13 mouse cellular contexts compared by ENCODE assay signal in genomic region chr5:135812991-135813390, GRCm38 (mm10). TPM values are rescaled to one million over a fixed set of nuclear protein-coding genes. Genes with fewer than 3 reads are reported as not detected.
A peak's percentile ranks its signal among the peaks of the same experiment; 100 is the strongest.
DNase-seq lines count a peak whose midpoint lies in the region; ATAC-seq and TF ChIP-seq lines count a peak whose summit lies in the region.
"Had no signal": no experiment of that assay in that cellular context is flagged by ENCODE, and none has a peak within 500 bp of the region (broad histone marks: within the 10 kb centered on the region; RNA-seq: fewer than 3 reads in every experiment).

No protein-coding gene starts in this region.

- no peak overlapping the region for H3K4me2 ChIP-seq in forebrain, embryonic 15.5 days (replicated peaks)
- no peak overlapping the region for H3K4me2 ChIP-seq in forebrain, postnatal 0 days (ENCODE audit: low read depth)
- H3K4me2 ChIP-seq: liver, embryonic 12.5 days had no signal

- 36% methylated on average over 5 of the region's 5 CpGs for WGBS in forebrain, embryonic 15.5 days
- 75% methylated on average over 5 of the region's 5 CpGs for WGBS in forebrain, embryonic 10.5 days
- WGBS in forebrain, postnatal 0 days: 29% methylated on average over 5 of the region's 5 CpGs

- no peaks in the 10 kb centered on the region for H3K9me3 ChIP-seq in forebrain, embryonic 15.5 days
- H3K9me3 ChIP-seq in forebrain, embryonic 10.5 days: no peaks in the 10 kb centered on the region
- H3K9me3 ChIP-seq in forebrain, postnatal 0 days (ENCODE audit: low read length): no peaks in the 10 kb centered on the region
- H3K9me3 ChIP-seq: liver, embryonic 12.5 days; midbrain, embryonic 10.5 days had no signal

- no peaks in the 10 kb centered on the region for H3K27me3 ChIP-seq in forebrain, embryonic 15.5 days
- H3K27me3 ChIP-seq in forebrain, embryonic 10.5 days (ENCODE audit: poor library complexity, severe bottlenecking): 0 out of 2 replicates have a peak, but pooled peaks cover under 1% of the 10 kb centered on the region
- H3K27me3 ChIP-seq in forebrain, postnatal 0 days (ENCODE audit: insufficient read depth, low read length): no peaks in the 10 kb centered on the region

- intact Hi-C loops in left cerebral cortex, postnatal 25 days (cut with DNase I): no loop called here

- peak overlapping the region; percentile 61 for H3K27ac ChIP-seq in forebrain, embryonic 15.5 days (replicated peaks)
- H3K27ac ChIP-seq in forebrain, embryonic 10.5 days: no peak overlapping the region
- H3K27ac ChIP-seq in forebrain, postnatal 0 days (ENCODE audit: low read depth, low read length): peak overlapping the region; percentile 57
- H3K27ac ChIP-seq: liver, embryonic 12.5 days; midbrain, embryonic 10.5 days had no signal

- no peaks in the 10 kb centered on the region for H3K36me3 ChIP-seq in forebrain, embryonic 15.5 days
- H3K36me3 ChIP-seq in forebrain, embryonic 10.5 days (replicated peaks): no peaks in the 10 kb centered on the region
- H3K36me3 ChIP-seq in forebrain, postnatal 0 days (ENCODE audit: insufficient read depth): no peaks in the 10 kb centered on the region
- H3K36me3 ChIP-seq: liver, embryonic 12.5 days; midbrain, embryonic 10.5 days had no signal

- TF ChIP-seq CTCF in brain, embryonic 14.5 days (IDR thresholded peaks at IDR 0.05; ENCODE audit: borderline replicate concordance, extremely low read depth, insufficient read depth, insufficient read length): no peak
- TF ChIP-seq CTCF in forebrain, postnatal 0 days (IDR thresholded peaks at IDR 0.05; ENCODE audit: low read depth): no peak

- no peak overlapping the region for H3K9ac ChIP-seq in forebrain, embryonic 15.5 days (replicated peaks)
- H3K9ac ChIP-seq in forebrain, postnatal 0 days: no peak overlapping the region
- H3K9ac ChIP-seq: liver, embryonic 12.5 days had no signal

- ATAC-seq in forebrain, embryonic 15.5 days (replicated peaks): peak; percentile 72
- ATAC-seq in forebrain, postnatal 0 days: peak; percentile 84
- ATAC-seq: liver, embryonic 12.5 days had no signal

- H3K4me3 ChIP-seq in forebrain, embryonic 15.5 days: no peak overlapping the region
- H3K4me3 ChIP-seq in forebrain, embryonic 10.5 days: no peak overlapping the region
- H3K4me3 ChIP-seq in forebrain, postnatal 0 days (ENCODE audit: low read depth, low read length): no peak overlapping the region
- H3K4me3 ChIP-seq: liver, embryonic 12.5 days; midbrain, embryonic 10.5 days had no signal

- DNase-seq in forebrain, embryonic 10.5 days (ENCODE audit: extremely low spot score, low spot score): no peak
- DNase-seq in brain, embryonic 14.5 days (ENCODE audit: low read depth): peak; percentile 86
- DNase-seq in forebrain, postnatal 0 days: peak; percentile 88
- DNase-seq in left cerebral cortex, postnatal 25 days (ENCODE audit: low spot score in 2 of 2): peak; percentile 54 to 84
- DNase-seq in c-Kit-positive CD71-positive TER-119-positive erythroid progenitor cells, embryonic 14.5 days (ENCODE audit: low spot score): no peak
- no peak for DNase-seq in thymus, postnatal 0 days (ENCODE audit: low spot score)
- DNase-seq in adipocyte (ENCODE audit: low spot score): no peak
- DNase-seq: kidney, postnatal 14 days had no signal

- no peak for TF ChIP-seq POLR2A in brain, embryonic 14.5 days (IDR thresholded peaks at IDR 0.05; ENCODE audit: borderline replicate concordance, extremely low read depth, insufficient read depth, insufficient read length, poor library complexity, severe bottlenecking)

- H3K4me1 ChIP-seq in forebrain, embryonic 15.5 days: peaks cover 18% of the 10 kb centered on the region
- no peaks in the 10 kb centered on the region for H3K4me1 ChIP-seq in forebrain, embryonic 10.5 days
- 0 out of 2 replicates have a peak, but pooled peaks cover 9% of the 10 kb centered on the region for H3K4me1 ChIP-seq in forebrain, postnatal 0 days (ENCODE audit: insufficient read depth)
- H3K4me1 ChIP-seq: liver, embryonic 12.5 days; midbrain, embryonic 10.5 days had no signal

RNA-seq across cellular contexts. Expression of gene Srrm3, which starts 6.3 kb away (rescaled TPM):
- 56.0 and 61.2 TPM in 2 replicates for polyA plus RNA-seq in forebrain, embryonic 15.5 days (2015; fragmentation: Nextera tagmentation; extraction: Ambion mirVana)
- polyA plus RNA-seq in forebrain, embryonic 10.5 days (2016; fragmentation: Nextera tagmentation; extraction: Ambion mirVana): 2.9 and 4.2 TPM in 2 replicates
- 57.1 and 82.6 TPM in 2 replicates for polyA plus RNA-seq in brain, embryonic 14.5 days (2012; rRNA removed)
- 60.2 and 70.5 TPM in 2 replicates for total RNA-seq in forebrain, postnatal 0 days (2014; rRNA removed)
- 39.4 and 44.6 TPM in 2 replicates for polyA plus RNA-seq in forebrain, postnatal 0 days (2015; fragmentation: Nextera tagmentation; extraction: Ambion mirVana)
- total RNA-seq in left cerebral cortex, postnatal 25 days (2021): 10 to 100 TPM; 85.4 to 98.1 TPM
- 0.09 TPM in 1 of 2 replicates, not detected in the other for polyA plus RNA-seq in thymus, postnatal 0 days (2015; fragmentation: Nextera tagmentation; extraction: Ambion mirVana)
- total RNA-seq: common myeloid progenitor, adult 5-6 weeks had no signal
- polyA plus RNA-seq: C2C12; liver, embryonic 12.5 days had no signal

RNA-seq across cellular contexts. Expression of gene Mdh2, which starts 34.7 kb away (rescaled TPM):
- polyA plus RNA-seq in forebrain, embryonic 15.5 days (2015; fragmentation: Nextera tagmentation; extraction: Ambion mirVana): 554 and 557 TPM in 2 replicates
- 573 and 579 TPM in 2 replicates for polyA plus RNA-seq in forebrain, embryonic 10.5 days (2016; fragmentation: Nextera tagmentation; extraction: Ambion mirVana)
- 476 and 499 TPM in 2 replicates for polyA plus RNA-seq in brain, embryonic 14.5 days (2012; rRNA removed)
- 115 and 132 TPM in 2 replicates for total RNA-seq in forebrain, postnatal 0 days (2014; rRNA removed)
- 663 and 665 TPM in 2 replicates for polyA plus RNA-seq in forebrain, postnatal 0 days (2015; fragmentation: Nextera tagmentation; extraction: Ambion mirVana)
- total RNA-seq in left cerebral cortex, postnatal 25 days (2021): 100 to 1,000 TPM; 389 to 397 TPM
- polyA plus RNA-seq in thymus, postnatal 0 days (2015; fragmentation: Nextera tagmentation; extraction: Ambion mirVana): 525 and 570 TPM in 2 replicates

RNA-seq across cellular contexts. Expression of gene Styxl1, which starts 34.8 kb away (rescaled TPM):
- 0.34 TPM in 2 replicates for polyA plus RNA-seq in forebrain, embryonic 15.5 days (2015; fragmentation: Nextera tagmentation; extraction: Ambion mirVana)
- 0.25 TPM in 1 of 2 replicates, not detected in the other for polyA plus RNA-seq in forebrain, embryonic 10.5 days (2016; fragmentation: Nextera tagmentation; extraction: Ambion mirVana)
- polyA plus RNA-seq in brain, embryonic 14.5 days (2012; rRNA removed): 0.08 and 0.15 TPM in 2 replicates
- total RNA-seq in forebrain, postnatal 0 days (2014; rRNA removed): 0.29 and 0.54 TPM in 2 replicates
- polyA plus RNA-seq in forebrain, postnatal 0 days (2015; fragmentation: Nextera tagmentation; extraction: Ambion mirVana): 0.25 and 1.0 TPM in 2 replicates
- total RNA-seq in left cerebral cortex, postnatal 25 days (2021): not detected
- 0.83 and 0.96 TPM in 2 replicates for polyA plus RNA-seq in thymus, postnatal 0 days (2015; fragmentation: Nextera tagmentation; extraction: Ambion mirVana)
- total RNA-seq: common myeloid progenitor, adult 5-6 weeks had no signal
- polyA plus RNA-seq: C2C12; liver, embryonic 12.5 days had no signal

Comparison
In these comparisons a context has a peak if more than half of its experiments do, and no peak if none do; other contexts are left out.
1. DNase-seq: peak in brain, embryonic 14.5 days (single experiment), forebrain, postnatal 0 days (single experiment) and left cerebral cortex, postnatal 25 days (2 of 2); none in forebrain, embryonic 10.5 days (single experiment), c-Kit-positive CD71-positive TER-119-positive erythroid progenitor cells, embryonic 14.5 days (single experiment), thymus, postnatal 0 days (single experiment) and adipocyte (single experiment).